Mouse (Mus musculus): ENCODE measurements around the gene Mast4.

Mast4 gene

DNA sequence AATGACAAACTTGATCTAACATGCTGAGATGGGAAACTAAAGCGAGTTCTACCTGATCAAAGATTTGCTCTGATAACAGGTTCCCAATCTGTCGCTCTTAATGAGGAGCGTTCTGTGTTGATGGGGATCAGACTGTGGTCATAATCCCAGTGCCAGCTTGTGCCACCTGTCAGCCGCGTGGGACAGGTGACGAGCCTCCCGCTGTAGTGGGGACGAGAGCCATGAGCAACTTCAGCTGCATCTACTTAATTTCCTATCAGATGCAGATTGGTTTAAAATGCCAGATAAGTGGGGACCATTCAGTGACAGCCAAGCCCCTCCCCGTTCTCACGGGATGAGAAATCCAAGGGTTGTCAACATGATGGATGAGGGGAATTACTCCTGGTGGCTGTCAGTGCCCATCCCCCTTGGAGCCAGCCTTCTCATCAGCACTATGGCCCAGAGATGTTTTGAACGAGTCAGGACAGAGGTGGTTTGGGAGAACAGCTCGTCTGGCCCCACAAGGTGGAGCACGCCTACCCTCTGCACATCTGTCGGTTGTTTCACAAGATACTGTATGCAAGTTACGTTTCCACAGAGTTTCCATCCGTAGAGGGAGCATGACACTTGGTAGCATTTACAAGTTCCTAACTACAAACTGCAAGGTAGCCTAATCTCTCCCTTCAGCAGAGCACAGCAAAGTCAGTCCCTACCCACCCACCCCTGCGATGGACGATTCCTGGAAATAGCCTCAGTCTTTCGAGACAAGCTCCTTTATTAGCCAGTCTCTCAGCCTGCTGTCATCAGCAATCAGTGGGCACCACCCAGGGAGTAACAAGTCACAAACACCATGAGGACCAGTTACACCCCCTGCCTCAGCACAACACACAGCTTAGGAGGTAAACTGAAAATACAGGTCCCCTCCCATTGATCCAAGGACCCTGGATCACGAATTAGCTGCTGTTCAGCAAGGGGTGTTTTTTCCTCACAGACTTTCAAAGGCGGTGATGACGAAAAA lies 212.2 kb downstream of the Mast4 start:
- DNase-seq (ENCODE audit: low spot score in 2 of 2), result no peak

DNA sequence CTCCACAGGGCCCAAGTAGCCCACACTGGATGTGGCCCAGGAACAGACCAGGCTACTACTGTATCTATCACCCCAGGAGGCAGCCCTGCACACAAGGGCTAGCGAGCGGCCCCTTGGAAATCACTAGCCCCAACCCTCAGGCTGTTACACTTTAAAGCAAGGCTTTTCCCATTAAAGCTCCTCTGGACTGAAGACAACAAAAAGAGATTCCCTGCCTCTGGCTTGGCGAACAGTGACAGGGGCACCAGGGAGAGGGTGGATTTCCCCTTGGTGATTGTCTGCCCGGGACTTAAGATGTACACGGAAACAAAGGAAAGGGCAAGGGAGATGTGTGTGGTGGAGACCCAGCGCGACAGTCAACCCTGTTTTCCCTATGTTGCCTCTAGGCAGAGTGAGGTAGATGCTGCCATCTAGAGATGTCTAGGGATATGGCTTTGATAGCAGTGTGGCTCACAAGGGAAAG lies 213.6 kb downstream of the Mast4 start:
- no peak for DNase-seq (ENCODE audit: low spot score in 2 of 2)

DNA sequence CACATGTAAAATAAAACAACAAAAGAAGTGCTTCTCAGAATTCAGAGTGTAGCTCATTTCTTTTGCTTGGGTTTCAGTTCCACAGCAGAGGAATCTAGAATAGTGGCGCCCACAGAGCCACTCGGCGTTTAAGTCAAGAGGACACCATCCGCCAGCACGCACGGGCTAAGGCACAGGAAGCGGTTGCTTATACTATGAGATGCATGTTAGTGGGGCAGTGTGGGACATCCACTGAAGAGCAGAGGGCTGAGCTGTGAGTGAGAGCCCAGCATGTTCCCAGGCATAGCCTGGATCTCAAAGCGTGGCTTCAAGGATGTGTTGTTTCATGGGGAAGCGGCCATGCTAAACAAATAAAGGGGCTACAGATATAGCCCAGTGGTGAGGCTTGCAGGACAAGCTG lies 214.6 kb downstream of the Mast4 start:
- no peak for DNase-seq (ENCODE audit: low spot score in 2 of 2)

DNA sequence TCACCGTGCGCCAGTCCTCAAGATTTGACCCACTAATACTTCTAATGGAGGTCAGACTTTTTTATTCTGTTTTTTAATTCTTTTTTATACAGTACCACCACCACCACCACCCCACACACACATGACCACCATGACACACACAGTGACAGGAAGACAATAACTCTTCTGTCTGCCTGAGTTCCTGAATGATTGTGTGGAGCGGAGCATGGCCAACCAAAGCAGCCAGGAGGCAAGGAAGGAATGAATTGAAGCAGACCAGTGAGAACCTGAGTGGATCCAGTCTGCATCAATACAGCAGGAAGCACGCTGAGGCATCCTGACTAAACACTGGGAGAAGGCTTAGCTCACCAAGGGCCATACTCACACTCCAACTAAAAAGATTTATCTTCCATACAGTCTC lies 219.2 kb downstream of the Mast4 start:
- no peak for DNase-seq (ENCODE audit: low spot score in 2 of 2)

DNA sequence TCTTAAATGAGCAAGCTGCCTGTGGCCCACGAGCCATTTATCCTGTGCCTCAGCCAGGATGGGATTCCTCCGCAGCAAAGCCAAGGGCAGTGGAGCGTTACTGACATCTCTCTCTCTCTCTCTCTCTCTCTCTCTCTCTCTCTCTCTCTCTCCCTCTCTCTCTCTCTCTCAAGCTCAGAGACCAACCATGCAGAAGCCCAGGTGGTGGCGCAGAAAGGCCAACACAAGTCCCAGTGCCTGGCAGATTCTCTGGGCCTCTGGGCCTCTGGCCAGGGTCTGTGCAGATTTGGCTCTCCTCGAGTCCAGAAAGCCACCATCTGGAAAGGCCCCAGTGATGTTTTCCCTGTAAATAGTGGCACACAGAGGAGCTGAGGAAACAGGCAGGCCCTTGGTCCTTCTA lies 220.0 kb downstream of the Mast4 start:
- DNase-seq (ENCODE audit: low spot score in 2 of 2), result no peak

DNA sequence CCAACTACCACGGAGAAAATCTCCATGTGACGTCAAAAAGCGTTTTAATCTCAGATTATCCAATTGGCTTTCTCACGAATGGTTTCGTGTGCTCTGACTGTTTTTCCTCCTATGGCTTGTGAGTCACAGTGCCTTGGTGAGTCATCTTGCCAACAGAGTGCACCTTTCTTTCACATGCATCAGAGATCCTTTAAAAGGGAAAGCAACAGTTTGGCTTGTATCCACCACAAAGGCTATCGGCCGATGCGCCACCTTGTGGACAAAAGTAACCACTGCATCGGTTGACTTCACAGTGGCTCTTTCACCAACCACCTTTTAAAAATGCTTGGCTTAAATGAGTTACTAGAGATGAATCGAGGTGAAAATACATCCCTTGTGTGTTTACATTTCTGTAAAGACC lies 224.4 kb downstream of the Mast4 start:
- DNase-seq (ENCODE audit: low spot score in 2 of 2), result peak in 1 of 2 experiments; percentile 17

DNA sequence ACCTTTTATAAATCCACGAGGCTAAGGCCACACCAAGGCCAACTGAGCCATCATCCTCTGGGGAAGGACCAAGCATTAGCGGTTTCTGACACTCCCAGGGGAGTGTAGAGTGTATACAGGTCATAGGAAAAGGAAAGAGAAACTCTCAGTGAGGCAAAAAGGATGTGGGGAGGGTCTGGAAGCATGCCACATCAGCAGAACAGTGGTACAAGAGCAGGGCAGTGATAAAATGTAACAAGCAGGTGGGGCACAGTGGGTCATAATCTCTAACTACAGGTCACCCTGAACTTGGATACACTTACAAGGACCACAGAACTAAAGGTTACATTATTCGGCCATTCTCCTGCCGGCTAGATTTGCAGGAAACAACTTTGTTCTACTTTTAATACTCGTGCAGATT lies 226.9 kb downstream of the Mast4 start:
- DNase-seq (ENCODE audit: low spot score in 2 of 2), result no peak

DNA sequence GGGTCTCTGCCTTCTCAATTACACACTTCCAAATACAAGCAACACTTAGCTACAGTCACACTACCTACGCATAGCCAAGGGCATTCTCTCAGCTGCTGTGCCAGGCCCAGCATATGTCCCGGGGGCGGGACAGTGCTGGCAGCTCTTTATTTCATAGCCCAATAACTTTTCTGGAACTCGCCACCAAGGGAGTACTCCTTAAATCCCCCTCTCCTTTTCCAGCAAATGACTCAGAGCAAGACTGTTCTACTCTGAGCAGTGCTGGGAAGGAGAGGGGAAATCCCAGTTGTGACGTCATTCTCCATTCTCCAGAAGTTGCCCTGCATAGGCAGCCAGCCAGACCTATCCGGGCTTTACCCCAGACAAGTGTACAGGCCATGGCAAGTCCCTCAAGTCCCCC lies 231.7 kb downstream of the Mast4 start:
- DNase-seq (ENCODE audit: low spot score in 2 of 2), result no peak

DNA sequence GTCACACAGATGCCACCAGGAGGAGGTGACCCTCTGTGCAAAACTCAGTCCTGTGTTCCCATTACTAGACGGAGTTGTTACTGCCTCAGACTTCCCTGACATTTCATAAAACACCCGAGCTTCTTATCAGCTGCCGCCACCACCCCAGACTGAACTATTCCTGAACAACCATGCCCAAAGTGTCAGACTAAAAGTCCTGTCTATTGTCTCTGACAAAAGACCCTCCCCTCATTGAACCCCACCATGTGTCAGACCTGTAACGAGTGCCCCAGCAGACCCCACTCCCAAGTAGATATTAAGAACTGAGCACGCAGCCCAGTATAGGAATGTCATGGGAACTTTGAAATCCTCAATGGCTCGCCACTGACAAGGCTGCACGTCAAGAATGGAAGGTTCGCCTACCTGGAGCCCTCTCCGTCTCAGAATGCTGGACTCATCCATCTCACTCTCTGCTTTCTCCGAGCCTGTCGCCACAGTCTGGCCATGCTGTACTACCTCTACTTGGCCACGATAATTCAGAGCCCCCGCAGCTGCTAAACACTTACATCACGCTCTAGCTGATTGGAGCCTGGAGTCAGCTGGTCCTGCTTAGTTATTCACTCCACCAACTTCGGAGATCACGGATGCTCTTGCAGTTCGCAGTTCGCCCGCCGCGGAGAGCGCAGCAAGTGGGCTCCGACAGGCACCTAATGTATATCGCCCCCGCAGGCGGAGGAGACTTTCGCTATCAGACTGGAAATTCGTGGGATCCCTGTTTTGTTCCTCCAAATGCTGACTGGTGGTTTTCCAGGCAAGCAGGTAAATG lies 237.7 kb downstream of the Mast4 start:
- DNase-seq (ENCODE audit: low spot score in 2 of 2), result peak; percentile 4 to 12

DNA sequence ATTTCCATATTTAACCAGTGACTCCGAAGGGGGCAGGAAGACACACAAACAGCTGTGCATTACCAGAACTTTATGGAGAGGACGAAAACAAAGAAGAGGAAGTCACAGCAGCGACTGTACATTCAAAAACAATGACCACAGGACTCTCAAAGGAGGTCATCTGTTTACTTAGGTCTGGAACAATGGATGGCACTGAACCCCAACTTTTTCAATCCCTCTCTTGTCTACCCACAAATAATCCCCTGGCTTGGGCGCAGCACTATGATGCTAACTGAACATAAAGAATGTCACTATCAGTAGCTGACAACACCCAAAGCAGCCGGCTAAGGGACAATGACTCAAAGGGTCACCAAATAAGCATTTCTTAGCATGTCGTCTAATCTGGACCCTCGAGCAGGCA lies 238.8 kb downstream of the Mast4 start:
- DNase-seq (ENCODE audit: low spot score in 2 of 2), result no peak

DNA sequence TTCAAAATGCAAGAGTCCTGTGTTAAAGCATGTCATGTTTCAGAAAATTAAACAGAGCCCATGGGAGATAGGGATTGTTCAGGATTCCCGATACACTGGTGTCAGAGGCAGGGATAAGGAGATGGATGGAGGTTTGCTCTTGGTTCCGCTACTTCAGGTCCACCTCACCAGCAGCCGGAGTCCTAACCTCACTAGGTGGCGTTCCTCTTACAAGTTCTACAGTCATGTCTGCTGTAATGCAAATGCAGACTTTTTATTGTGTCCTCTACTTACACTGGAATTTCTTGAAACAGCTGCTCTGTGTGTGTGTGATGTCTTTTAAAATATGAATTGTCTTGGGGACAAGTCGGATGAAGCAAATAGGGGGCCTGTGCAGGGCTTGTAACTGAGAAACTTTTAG lies 239.7 kb downstream of the Mast4 start:
- DNase-seq (ENCODE audit: low spot score in 2 of 2), result no peak

DNA sequence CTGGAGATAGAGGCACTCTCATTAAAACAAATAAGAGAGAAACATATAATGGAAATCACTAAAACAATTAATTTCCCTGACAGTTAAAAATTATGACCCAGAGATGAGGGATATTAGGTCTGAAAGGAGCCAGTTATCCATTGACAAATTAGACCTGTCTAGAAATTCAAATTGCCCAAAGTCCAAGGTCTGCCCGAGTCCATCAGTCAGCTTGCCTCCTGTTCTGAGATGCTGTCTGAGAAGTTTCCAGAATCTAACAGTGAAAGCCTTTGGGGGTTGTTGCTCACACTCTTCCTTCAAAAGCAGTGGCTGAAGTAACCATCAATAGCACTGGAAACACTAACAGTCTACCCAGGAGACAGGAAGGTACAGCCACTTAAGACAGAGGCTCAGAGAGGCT lies 240.6 kb downstream of the Mast4 start:
- DNase-seq (ENCODE audit: low spot score in 2 of 2), result no peak

DNA sequence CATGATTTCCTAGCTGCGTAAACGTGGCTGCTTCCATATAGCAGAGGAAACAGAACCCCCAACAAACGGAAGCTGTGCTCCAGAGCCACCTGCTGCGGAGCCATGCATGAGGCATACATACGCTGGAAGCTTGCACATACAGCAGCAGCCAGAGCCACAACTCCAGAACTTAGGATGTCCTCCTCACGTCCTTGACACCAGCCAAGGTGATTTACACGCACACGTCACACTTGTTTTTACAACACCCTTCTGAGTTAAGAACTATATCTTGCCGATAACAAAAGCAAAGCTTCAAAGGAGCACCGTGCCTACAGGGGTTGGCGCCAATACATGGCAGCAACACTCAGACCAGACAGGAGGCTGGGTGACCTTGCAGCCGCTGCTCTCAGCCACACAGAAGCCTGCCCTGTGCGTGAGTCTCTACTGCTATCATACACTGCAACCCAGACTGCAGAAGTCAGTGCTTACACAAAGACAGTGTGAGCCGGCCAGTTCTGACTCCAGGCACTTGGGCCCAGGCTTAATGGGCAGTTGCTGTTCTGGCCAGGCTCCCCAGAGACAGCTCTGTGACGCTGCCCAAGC lies 248.7 kb downstream of the Mast4 start:
- DNase-seq (ENCODE audit: low spot score in 2 of 2), result no peak

DNA sequence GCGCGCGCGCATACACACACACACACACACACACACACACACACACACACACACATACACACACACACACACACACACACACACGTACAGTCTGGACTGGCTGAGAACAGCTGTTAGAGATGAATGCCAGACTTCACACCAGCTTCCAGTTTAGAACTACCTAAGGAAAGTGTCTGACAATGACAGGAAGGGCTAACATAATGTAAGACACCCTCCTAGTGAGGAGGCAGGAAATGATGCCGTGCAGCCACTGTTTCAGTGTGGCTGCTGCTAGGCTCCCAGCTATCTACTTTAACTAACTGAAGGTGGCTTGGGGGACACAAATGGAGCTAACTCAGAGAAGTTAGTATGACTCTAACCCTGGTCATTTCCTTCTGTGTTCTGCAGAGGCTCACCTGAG lies 251.4 kb downstream of the Mast4 start:
- DNase-seq (ENCODE audit: low spot score in 2 of 2), result no peak

DNA sequence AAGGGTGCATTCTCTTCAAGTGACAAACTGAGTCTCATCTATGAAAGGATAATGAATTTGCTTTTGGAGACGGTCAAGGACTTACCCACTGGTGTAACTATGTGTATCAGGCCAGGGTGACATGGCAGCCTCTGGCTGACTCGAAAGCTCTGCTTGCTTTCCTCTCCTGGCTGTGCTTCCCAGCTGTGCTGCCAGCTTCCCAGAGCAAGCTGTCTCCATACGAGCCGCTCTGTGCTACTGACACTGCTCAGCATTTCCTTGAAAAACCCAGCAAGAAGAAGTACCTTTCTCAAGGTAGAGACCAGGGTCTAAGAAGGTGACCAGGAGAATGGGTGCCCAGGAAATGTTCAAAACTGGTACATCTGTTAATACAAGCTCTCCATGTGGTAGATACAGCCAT lies 254.5 kb downstream of the Mast4 start:
- DNase-seq (ENCODE audit: low spot score in 2 of 2), result no peak

DNA sequence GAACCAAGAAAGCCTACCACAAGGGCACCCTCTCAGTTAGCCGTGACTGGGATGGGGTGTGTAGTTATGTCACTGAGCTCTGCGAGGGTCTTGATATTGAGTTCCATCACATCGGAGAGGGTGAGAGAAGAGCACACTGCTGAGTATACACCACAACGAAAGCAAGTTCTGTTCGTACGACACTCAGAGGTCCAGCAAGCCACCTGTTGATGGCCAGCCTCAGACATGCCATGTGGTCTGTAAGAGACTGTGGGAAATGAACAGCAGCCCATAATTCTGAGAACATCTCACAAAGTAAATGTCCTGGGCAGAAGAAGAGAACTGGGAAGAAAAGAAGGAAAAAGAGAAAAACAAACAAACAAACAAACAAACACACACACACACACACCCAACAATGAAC lies 255.5 kb downstream of the Mast4 start:
- no peak for DNase-seq (ENCODE audit: low spot score in 2 of 2)

DNA sequence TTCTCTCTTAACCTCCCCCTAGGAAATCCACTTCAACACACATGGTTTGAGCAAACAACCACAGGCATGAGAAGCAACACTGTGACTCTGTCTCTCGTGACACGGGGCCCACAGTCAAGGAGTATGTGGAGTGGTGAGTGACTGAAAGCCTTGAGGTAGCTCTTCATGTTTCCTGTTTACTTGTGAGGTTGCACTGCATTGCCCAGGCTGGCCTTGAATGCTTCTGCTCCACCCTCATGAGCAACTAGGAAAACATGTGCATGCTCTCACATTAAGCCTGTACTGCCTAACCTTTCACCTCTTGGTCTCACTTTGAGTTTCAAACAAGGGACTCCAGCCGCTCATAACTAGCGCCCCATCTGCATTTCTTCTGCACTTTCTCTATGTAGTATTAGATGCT lies 260.8 kb downstream of the Mast4 start:
- DNase-seq (ENCODE audit: low spot score in 2 of 2), result no peak

DNA sequence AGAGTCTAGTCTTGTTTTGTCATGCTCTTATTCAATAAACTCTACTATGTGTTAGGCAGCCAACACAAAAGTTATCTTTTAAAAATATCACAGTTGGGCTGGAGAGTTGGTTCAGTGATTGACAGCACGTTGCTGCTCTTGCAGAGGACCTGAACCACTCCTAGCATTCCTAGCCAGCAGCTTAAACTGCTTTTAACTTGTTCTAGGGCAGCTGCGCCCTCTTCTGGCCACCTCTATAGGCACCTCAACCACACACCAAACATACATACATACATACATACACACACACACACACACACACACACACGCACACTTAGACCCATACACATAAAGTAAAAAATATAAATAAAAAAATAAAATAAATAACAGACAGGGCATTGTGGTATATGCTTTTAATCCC lies 262.5 kb downstream of the Mast4 start:
- DNase-seq (ENCODE audit: low spot score in 2 of 2), result no peak

DNA sequence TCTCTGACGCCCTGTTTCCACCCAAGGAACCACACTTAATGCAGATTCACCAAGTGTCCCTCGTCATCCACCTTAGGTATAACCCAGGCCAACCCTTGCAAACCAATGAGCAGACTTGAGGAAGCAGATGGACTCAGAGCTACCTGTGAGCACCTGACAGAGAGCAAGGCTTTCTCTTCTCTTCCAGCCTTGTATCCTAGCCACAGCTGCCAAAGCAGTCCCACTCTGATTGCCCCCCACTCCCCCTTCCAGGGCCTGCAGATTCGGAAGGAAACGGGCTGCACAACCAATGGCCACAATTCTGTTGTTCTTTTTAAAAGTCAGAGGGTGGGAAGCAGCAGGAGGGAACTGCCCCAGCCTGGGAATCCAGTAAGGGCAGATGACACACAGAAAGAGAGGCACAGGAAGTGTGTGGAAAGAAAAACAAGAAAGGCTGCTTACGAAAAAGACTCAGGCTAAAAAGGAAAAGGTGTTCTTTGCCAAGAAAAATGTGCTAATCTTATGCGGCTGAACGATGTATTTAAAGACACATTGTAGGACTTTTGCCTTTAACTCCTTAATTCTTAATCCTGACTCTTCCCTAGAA lies 266.6 kb downstream of the Mast4 start:
- DNase-seq (ENCODE audit: low spot score in 2 of 2), result no peak

DNA sequence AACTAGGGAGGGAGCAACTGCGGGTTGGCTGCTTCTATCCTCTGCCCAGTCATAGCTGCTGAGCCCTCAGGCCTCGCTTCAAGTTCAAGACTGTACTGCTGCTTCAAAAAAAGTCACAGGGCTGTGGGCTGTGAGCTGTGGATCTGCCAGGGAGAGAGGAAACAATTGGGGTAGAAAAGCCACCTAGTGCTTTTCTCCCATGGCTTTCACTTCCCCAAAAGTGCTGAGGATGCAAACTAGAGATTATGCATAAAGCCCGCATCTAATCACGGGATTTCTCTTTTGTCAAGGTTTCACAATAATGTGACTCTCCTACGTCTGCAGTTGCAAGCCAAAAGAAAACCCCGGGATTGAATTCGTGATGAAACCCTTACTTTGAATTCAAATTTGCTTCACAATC lies 268.9 kb downstream of the Mast4 start:
- DNase-seq (ENCODE audit: low spot score in 2 of 2), result no peak

DNA sequence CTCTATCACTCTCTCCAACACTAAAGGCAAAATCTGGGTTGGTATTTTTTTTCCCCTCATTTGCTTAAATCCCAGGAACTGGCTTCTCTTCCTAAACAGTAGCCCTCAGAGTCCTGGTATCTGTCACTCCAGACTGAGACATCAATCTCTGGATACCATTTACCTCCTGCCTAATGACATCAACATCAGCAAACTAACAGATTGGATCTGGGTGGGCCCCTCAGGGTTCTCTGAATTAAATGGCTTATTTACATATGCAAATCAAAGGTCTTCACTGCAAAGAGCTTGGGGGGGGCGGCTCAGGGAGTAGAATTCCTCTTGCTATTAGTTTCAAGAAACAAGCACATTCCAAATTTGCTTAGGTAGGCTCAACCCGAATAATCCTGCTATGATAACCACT lies 272.6 kb downstream of the Mast4 start:
- DNase-seq (ENCODE audit: low spot score in 2 of 2), result no peak

Measured in spleen, postnatal 36 days (tissue).